Mouse (Mus musculus) gastrocnemius, postnatal 10 days (tissue): ENCODE results near the gene Usp33. TPM values are rescaled to one million over a fixed set of nuclear protein-coding genes. Genes with fewer than 3 reads are reported as not detected.

Experiments used
- DNase-seq: peaks from one replicate; pipeline ENCODE4 v3.0.0; 2021; ENCODE audit warnings: mixed read lengths
- total RNA-seq, 2 experiments: library from RNA; stranded (reverse); gene quantifications; 2 replicates each; pipeline ENCODE4 v1.2.3; 2021

The Usp33 gene
- total RNA-seq, 2 experiments from 2014 or later, result 23.2 to 26.3 TPM

DNA sequence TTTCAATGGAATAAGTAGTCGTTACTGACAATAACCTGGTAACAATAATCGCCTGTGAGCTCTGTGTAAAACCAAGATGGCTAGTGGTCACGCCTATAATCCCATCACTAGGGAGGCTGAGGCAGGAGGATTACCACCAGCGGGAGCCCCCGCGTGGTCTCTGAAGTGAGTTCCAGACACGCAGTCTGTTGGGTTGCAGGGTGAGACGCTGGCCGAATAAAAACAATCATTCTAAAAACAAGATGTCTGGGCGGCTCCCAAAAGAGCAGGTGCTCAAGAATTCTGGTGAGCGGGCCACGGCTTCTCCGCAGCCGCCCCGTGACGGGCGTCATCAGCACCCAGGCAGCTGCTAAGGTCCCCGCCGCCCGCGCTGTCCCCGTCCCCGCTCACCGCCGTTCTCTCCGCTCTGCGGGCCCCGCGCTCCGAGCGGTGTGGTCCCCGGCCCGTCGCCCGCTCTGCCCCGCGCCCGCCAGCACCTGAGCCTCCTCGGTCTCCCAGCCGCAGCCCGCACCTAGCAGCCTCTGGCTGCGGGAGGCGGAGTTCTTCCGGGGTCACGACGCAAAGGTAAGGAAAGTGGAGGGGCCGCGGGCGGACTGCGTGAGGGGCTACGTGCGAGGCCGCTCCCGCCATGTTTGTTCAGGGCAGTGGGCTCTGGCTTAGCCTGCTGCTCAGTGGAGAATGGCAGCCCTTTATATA lies 6.3 kb upstream of the Usp33 start, which contains the start of gene Miga1:
Gene Miga1, minus strand, starts transcription at position 546 of the 696 bp plus-strand sequence.
- DNase-seq, result peak; percentile 56

DNA sequence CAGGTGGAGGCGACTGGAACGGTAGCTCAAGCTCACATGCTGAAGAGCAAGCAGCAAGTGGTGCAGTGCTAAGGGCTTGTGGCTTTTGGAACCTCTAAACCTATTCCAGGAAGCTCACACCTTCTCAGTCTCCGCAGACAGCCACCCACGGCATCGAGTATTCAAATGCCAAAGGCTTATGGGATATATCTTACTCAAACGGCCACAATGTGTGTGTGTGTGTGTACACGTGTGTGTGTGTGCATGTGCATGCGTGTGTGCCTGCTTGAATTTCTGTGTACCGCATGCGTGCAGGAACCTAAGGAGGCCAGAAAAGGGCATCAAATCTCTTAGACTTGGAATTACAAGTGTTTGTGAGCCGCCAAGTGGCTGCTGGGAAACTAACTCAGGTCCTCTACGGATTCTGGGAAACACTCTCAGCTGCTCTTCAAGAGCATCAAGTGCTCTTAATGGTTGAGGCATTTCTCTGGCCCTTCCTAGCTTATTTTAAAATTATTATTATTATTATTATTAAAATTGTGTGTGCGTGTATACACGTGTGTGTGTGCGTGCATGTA lies 3.2 kb upstream of the Usp33 start:
- no peak for DNase-seq

DNA sequence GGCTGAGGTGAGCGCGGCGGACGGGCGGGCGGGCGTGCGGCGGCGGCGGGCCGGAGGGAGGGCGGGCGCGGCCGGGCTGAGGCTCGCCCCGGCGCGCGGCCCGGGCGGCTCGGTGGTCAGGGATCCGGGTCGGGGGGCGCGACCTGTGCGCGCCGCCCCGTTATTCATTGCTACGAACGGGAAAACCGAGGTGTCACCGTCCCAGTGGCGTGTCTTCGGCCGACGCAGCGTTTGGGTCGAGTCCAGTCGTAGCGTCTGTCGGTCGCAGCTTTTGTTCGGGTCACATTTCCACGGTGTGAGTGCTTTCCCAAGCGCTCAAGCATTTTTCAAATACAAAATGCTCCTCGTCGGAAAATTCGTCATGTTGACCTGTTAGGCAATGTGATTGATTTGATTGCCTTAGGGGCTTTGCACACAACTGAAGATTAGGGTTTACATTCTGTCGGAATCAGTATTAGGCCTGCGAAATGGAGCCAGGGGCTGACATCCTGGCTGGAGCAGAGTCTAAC lies 409 bp downstream of the Usp33 start:
- DNase-seq, result peak; percentile 58

DNA sequence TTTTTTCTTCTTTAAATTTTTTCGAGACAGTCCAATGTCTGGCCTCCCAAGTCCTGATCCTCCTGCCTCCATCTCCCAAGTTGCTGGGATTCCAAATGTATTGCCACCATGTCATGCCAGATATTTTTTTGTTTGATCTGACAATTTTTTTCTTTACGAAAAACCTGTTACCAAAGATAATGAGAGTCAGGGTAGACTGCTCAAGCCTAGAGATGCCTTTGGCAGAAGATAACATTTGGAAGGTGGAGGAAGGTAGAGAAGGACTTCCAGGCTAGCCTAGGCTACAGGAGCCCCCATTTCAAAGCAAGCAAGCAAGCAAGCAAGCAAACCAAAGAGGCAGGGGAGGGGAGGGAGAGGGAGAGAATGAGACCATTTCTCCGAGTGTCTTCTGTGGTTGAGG lies 949 bp downstream of the Usp33 start:
- no peak for DNase-seq

DNA sequence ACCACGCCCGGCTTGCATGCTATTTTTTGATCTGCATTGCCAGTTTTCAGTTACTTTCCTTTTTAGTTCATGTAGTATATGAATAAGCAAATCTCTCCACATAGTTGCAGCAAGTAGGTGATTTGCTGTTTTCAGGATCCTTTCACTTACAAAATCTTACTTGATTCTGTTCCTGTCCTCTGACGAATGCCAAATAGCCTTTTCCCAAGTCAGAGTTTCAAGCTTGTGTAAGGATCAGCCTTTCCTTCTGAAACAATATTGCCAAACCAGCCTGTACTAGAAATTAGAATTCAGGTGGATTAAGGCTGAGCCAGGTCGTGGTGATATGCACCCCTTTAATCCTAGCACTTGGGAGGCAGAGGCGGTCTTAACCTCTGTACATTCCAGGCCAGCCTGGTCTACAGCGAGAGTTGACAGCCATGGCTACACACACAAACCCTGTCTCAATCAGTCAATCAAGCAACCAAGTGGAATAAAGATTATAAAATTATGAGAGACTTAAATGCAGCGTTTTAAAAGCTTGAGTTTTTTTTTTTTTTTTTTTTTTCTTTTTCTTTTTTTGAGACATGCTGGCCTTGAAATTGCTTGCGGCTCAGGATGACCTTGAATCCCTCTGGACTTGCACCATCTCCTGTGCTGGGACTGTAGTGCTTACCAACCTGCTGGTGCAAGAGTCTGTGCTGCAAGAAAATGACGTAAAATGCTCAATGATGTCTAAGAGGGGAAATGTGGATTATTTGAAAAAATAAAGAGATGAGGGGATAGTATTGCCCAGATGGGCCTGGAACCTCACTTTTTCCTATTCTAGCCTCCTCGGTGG lies 1.9 kb downstream of the Usp33 start:
- no peak for DNase-seq

- no peak for DNase-seq
These were observed 4.2 kb downstream of the Usp33 start for GRCm38 (mm10) chr3:152350431-152350830.

- DNase-seq, result no peak
These were observed 4.7 kb downstream of the Usp33 start for GRCm38 (mm10) chr3:152350966-152351365.

DNA sequence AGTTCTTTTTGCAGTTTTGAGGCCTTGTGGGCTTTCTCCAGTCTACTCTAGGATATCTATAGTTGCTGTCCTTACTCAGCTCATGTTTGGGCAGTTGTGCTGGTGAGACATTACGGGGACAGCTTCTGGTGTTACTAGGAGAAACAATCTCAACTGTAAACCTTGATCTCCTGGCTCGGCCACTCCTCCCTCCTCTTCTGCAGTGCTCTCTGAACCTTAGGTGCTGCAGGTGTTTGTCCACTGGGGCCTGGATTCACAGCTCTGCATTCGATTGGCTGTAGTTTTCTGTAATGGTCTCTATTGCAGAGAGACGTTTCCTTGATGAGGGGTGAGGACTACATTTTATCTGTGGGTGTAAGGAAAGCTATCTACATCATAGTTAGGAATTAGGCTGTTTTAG lies 6.0 kb downstream of the Usp33 start:
- no peak for DNase-seq

DNA sequence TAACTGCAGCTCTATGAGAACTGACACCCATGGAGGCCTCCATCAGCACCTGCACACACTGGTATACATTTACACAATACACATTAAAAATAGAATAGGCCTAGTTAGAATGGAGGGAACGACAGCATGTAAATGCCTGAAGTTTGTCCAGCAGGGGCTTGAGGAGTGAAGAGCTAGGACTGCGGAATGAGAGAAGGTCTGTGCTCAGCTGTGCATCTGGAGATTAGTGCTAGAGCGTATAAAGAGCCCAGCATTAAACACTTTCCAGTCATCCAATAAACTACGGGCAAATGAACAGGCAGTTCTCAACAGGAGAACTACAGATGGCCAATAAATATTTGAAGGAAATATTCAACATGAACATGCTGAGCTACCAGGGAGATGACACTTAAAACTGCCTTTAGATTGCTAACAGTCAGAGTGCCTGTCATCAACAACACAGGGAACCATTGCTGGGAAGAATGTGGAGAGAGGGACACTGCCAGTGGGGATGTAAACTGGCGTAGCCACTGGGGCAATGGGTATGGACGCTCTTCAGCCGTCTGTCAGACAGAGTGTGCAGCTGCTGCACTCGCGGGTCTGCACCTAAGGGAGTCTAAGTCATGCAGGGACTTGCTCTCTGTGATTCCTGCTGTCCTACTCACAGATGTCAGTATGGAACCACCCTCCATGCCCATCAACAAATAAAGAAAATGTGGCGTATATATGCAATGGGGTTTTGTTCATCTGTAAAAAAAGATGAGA lies 7.3 kb downstream of the Usp33 start:
- DNase-seq, result no peak

- DNase-seq, result no peak
These were observed 9.1 kb downstream of the Usp33 start for GRCm38 (mm10) chr3:152355361-152355760.

DNA sequence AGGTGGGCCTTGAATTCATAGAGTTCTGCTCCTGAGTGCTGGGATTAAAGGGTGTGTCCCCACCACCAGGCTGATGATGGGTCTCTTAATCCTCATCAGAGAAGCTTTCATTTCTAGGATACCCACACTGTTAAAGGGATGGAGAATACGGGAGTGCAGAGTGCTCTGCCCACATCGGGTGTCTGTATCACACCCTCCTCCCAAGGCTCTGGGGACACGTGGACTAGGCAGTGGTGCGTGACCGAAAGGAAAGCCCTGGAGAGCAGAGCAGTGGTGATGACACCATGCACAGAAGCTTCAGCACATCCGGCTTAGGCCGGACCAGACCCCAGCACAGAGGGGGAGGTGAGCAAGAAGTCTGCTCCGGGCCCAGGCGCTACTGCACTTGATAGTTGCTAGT lies 10.5 kb downstream of the Usp33 start:
- DNase-seq, result no peak

- DNase-seq, result peak; percentile 22
These were observed 12.9 kb downstream of the Usp33 start for GRCm38 (mm10) chr3:152359151-152359550.

GRCm38 (mm10) chr3:152364181-152364580 lies 17.9 kb downstream of the Usp33 start:
- DNase-seq, result no peak

GRCm38 (mm10) chr3:152376063-152376462 lies 29.8 kb downstream of the Usp33 start:
- no peak for DNase-seq

GRCm38 (mm10) chr3:152384106-152384505 lies 37.8 kb downstream of the Usp33 start:
- no peak for DNase-seq

DNA sequence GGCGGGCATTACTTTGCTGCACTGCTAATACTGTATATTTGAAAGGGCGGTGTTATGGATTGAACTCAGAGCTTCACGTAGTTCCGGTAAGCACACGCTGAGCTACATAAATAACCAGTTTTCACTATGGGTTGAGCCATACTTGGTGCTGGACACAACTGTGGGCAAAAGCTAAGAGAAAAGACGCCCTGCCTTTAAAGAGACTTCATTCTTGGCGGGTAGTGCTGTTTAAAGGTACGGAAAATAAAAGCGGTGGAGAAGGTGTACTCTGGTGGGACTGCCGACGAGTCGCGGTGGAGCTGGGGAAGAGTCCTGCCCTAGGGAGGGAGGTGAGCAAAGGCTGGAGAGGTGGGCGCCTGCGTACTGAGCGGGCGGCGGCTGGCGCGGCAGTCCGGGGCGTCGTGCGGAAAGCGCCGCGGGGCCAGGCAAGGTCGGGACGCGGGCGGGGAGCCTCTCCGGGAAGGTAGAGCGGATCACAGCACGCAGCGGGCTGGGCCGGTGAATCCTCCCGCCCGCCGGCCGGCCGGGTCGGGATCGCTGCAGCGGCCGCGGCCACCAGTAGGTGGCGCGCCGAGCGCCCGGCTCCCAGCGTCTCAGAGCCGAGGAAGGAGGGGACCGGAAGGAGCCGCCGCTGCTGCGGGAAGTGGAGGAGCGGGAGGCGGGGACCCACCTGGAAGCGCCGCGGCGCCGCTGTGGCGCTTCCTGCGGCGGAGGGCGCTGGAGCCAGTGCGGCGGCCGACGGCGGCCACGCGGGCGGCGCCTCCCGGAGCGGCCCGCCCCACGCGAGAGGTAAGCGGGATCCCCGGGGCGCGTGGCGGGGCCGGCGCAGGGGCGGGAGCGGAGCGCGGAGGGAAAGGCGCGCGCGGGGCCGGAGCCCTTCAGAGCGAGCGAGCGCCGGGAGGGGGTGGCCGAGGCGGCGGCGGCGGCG lies 49.3 kb downstream of the Usp33 start, which contains the start of gene Zzz3:
Gene Zzz3, plus strand, starts transcription at position 124 of the 928 bp plus-strand sequence.
- DNase-seq, result peak; percentile 90

- peak; percentile 99 for DNase-seq
These were observed 50.2 kb downstream of the Usp33 start for GRCm38 (mm10) chr3:152396278-152396987.

DNA sequence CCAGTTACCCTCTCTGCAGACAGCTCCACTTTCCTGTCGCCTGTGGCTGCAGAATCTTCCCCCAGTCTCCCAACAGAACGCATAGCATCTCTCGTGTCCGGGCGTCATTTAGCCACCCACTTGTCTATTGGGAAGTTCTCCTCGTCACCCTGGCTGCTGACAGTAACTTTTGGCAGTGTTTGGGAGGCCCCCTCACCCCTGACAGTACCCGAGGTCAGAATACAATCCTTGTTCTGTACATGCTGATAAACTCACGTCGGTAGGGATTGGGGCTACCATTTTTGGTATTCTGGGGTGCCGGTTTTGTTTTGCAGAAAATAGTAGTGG lies 50.7 kb downstream of the Usp33 start:
- DNase-seq, result no peak

GRCm38 (mm10) chr3:152397335-152397940 lies 51.2 kb downstream of the Usp33 start:
- no peak for DNase-seq

DNA sequence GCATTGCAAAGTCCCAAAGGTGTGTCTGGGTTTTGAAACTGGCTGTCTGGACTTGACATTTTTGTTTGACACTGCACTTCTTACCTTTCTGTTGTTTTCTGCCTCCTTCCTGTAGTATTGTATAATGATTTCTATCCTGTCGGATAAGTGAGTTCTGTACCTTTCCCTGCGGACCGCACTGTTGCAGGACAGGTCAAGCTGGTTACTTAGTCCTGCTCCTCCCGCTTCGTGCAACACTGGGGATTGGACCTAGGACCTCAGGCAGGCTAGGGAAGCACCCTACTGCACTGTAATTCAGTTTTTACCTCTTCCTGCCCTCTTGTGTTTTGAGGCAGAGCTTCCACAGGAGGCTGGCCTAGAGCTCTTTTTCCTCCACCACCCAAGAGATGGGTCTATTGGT lies 54.2 kb downstream of the Usp33 start:
- no peak for DNase-seq
